Mouse (Mus musculus) hindbrain, embryonic 14.5 days (tissue): ENCODE measurements around the gene Prkd2. TPM values are rescaled to one million over a fixed set of nuclear protein-coding genes. Genes with fewer than 3 reads are reported as not detected.
A peak's percentile ranks its signal among the peaks of the same experiment; 100 is the strongest.

Experiments
- ATAC-seq: fragments of 200-750 bp; cut with Nextera tagmentation; 2 replicates; pipeline ENCODE4 v1.8.0; 2017; ENCODE audit warnings: moderate number of reproducible peaks, mild to moderate bottlenecking, moderate TSS enrichment, moderate library complexity; ENCODE audit not compliant: low FRiP score
- DNase-seq: peaks from one replicate; pipeline ENCODE4 v3.0.0-alpha.2; 2015; ENCODE audit warnings: low spot score
- H3K27ac ChIP-seq: fragments of 300-500 bp; sonication (generic); 2 replicates; pipeline ENCODE4 v1.5.1; 2014; ENCODE audit warnings: mild to moderate bottlenecking, moderate library complexity
- H3K27me3 ChIP-seq: fragments of 300-500 bp; sonication (generic); 2 replicates; pipeline ENCODE4 v1.6.1; 2014; ENCODE audit warnings: mild to moderate bottlenecking, low read length, mixed read lengths; ENCODE audit not compliant: control insufficient read depth, insufficient read depth
- H3K36me3 ChIP-seq: fragments of 300-500 bp; sonication (generic); replicated peaks from 2 replicates; pipeline ENCODE4 v1.6.1; 2014; ENCODE audit not compliant: control insufficient read depth, insufficient read depth
- H3K4me1 ChIP-seq: fragments of 300-500 bp; sonication (generic); replicated peaks from 2 replicates; pipeline ENCODE4 v1.6.1; 2014; ENCODE audit warnings: antibody characterized with exemption, low read length, mixed read lengths; ENCODE audit not compliant: control insufficient read depth, insufficient read depth
- H3K4me2 ChIP-seq: fragments of 300-500 bp; sonication (generic); replicated peaks from 2 replicates; pipeline ENCODE4 v1.6.1; 2014; ENCODE audit warnings: mild to moderate bottlenecking, moderate library complexity
- H3K4me3 ChIP-seq: fragments of 300-500 bp; sonication (generic); replicated peaks from 2 replicates; pipeline ENCODE4 v1.5.1; 2014; ENCODE audit warnings: mild to moderate bottlenecking, low read length
- H3K9ac ChIP-seq: fragments of 300-500 bp; sonication (generic); 2 replicates; pipeline ENCODE4 v1.6.1; 2014
- H3K9me3 ChIP-seq: fragments of 300-500 bp; sonication (generic); 2 replicates; pipeline ENCODE4 v1.6.1; 2016; ENCODE audit warnings: low read length; ENCODE audit not compliant: control insufficient read depth
- WGBS: fragments of 180-500 bp; shearing (Covaris S2); extraction: QIAGEN DNeasy Blood & Tissue Kit; methylation state at CpG from one replicate; pipeline ENCODE4 v1.1.7; 2014; 5-methylcytosine and 5-hydroxymethylcytosine counted together
- polyA plus RNA-seq: library from polyadenylated mRNA; unstranded; fragments of >200 nt; fragmentation: Nextera tagmentation; extraction: Ambion mirVana; gene quantifications from 2 replicates; pipeline ENCODE4 v1.2.1, GENCODE M21; 2014

The Prkd2 gene
- polyA plus RNA-seq, 1 experiment from 2014 or later: 5.6 TPM

DNA sequence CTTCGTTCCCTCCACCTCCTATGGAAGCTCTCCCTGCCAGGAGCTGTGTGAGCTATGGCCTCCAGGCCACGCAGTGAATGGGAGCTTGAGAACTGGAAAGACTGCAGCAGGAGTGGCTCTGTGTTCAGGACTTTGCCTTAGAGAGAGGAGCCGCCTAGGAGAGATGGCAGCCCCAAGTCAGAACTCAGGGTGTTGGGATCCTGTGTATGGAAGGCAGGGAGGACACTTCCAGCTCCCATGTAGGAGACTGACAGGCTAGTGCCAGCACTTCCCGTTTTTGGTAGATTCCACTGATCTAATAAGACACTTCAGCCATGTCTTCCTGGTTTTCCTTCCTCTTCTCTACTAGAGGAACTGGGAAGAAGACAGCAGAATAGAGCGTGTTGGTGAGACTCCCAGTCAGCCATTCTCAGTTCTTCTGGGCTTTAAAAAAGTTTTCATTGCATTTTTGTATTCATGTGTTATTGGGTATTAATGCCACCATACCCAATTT, 22.4 kb upstream of the Prkd2 start:
- ATAC-seq: no peak
- no peak overlapping the region for H3K27ac ChIP-seq
- H3K4me3 ChIP-seq: no peak overlapping the region
- H3K36me3 ChIP-seq: peaks cover 29% of the 10 kb centered on the region
- DNase-seq: no peak
- WGBS: 76% methylated on average over 5 of the region's 5 CpGs
- H3K27me3 ChIP-seq: no peaks in the 10 kb centered on the region
- H3K9ac ChIP-seq: no peak overlapping the region
- peaks cover 45% of the 10 kb centered on the region for H3K4me1 ChIP-seq
- H3K9me3 ChIP-seq: no peaks in the 10 kb centered on the region
- no peak overlapping the region for H3K4me2 ChIP-seq

DNA sequence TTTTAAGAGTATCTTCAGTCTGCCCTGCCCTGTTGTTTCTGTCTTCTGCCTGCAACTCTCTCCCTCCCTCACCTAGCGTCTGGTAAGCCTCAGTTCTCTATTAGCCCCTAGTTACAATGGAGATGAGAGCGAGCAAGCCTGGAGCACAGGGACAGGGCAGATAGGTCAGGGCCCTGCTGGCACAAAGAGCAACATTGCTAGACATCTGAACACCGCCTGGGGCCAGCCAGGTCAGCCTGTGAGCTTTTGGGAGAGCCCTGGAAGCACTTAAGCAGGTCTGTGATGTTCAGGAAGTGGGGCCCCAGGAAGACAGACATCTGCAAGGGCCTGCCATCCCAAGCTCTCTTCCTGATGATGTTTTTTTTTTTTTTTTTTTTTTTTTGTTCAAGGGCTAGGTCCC, 21.6 kb upstream of the Prkd2 start:
- H3K4me1 ChIP-seq: peaks cover 42% of the 10 kb centered on the region
- H3K9me3 ChIP-seq: no peaks in the 10 kb centered on the region
- H3K4me3 ChIP-seq: no peak overlapping the region
- 38% methylated on average over 3 of the region's 3 CpGs for WGBS
- no peaks in the 10 kb centered on the region for H3K27me3 ChIP-seq
- H3K9ac ChIP-seq: no peak overlapping the region
- H3K27ac ChIP-seq: no peak overlapping the region
- peaks cover 37% of the 10 kb centered on the region for H3K36me3 ChIP-seq
- DNase-seq (no peak), ATAC-seq (no peak)
- H3K4me2 ChIP-seq: no peak overlapping the region

DNA sequence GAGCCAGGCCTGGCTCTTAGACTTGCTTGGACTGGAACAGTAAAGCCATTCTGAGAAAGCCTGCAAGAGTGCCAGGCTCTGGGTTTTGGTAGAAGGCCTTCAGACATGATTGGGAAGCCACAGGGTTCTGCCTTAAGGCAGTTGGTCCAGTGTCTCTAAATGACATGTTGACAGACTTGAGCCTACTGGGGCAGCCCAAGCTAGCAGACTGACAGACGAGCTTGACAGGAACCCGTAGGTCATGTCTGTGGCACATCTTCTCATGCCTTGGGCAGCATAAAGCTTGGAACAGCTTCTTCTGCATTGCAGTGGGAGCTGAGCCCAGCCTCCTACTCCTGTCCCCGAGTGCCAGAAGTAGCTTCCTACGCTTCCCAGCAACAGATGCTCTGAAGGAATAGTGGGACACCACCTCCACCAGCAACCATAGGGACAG, 21.0 kb upstream of the Prkd2 start:
- Histone ChIP-seq H3K36me3 (peaks cover 43% of the 10 kb centered on the region), H3K9ac (0 out of 2 replicates have a peak overlapping the region, but pooled peaks have one; percentile 3), H3K4me3 (no peak overlapping the region), H3K27me3 (no peaks in the 10 kb centered on the region), H3K9me3 (no peaks in the 10 kb centered on the region), H3K4me2 (no peak overlapping the region), H3K4me1 (peaks cover 42% of the 10 kb centered on the region), H3K27ac (no peak overlapping the region)
- WGBS: 73% methylated on average over 4 of the region's 4 CpGs
- no peak for DNase-seq
- no peak for ATAC-seq

DNA sequence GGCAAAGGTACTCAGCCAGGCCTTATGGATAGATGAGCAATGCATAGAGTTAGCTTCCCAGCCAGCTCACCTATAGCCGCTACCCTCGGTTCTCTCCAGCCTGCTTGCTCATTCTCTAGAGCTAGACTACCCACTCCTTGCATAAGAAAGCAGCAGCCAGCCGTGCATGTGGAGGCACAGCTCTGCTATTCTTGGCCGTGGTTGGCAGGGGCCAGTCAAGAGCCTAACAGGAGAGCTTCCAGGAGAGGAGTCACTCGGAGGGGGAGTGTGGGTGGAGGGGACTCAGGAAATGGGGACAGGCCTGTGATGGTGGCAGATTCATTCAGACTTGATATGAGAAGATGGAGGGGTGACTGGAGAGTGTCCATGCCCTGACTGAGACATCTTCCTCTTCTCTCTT, 19.0 kb upstream of the Prkd2 start:
- no peaks in the 10 kb centered on the region for H3K9me3 ChIP-seq
- no peak overlapping the region for H3K27ac ChIP-seq
- no peak overlapping the region for H3K9ac ChIP-seq
- no peak overlapping the region for H3K4me3 ChIP-seq
- no peaks in the 10 kb centered on the region for H3K27me3 ChIP-seq
- no peak overlapping the region for H3K4me2 ChIP-seq
- ATAC-seq (no peak), DNase-seq (no peak)
- peaks cover 63% of the 10 kb centered on the region for H3K36me3 ChIP-seq
- H3K4me1 ChIP-seq: peaks cover 26% of the 10 kb centered on the region
- WGBS: 68% methylated on average over 5 of the region's 5 CpGs

DNA sequence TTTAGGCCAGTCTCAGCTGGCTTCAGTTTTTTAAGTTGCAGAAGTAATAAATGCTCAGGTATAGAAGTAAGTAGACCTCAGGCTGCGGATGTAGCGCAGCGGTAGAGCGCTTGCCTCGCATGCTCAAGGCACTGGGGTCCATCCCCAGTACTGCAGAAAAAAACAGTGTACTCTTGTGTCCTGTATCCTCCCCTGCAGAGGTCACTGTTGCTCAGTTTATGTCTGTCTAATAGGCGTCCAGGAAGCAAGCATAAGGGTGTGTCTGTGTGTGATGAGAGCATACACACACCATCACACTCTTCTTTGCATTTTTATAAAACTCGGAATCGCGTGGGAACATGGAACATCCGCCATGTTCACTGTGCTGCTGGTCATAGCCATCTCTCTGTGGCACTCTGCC, 16.9 kb upstream of the Prkd2 start:
- H3K36me3 ChIP-seq: peaks cover 84% of the 10 kb centered on the region
- no peaks in the 10 kb centered on the region for H3K9me3 ChIP-seq
- no peak overlapping the region for H3K27ac ChIP-seq
- ATAC-seq: no peak
- no peak overlapping the region for H3K4me2 ChIP-seq
- no peak overlapping the region for H3K4me3 ChIP-seq
- H3K4me1 ChIP-seq: peaks cover 14% of the 10 kb centered on the region; the same call in 1 of the 2 replicates
- no peaks in the 10 kb centered on the region for H3K27me3 ChIP-seq
- DNase-seq: no peak
- WGBS: 80% methylated on average over 10 of the region's 10 CpGs
- no peak overlapping the region for H3K9ac ChIP-seq

DNA sequence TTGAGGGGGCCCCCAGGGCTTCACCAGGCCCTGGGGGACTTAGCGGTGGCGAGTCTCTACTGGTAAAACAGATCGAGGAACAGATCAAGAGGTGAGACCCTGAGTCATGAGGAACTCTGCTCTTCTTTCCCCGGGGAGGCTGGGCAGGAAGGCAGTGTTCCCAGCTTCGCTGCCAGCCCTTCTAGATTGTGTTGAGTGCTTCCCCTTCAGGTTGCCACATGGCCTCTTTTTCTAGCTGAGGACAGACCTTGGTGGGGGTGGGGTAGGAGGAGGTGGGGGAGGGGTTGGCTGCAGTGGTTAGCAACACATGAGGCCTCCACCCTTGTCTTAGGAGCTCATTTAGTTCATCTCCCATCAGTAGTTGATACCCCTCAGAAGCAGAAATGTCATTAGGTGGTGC, 16.1 kb upstream of the Prkd2 start:
- Histone ChIP-seq H3K4me3 (no peak overlapping the region), H3K4me2 (no peak overlapping the region), H3K9me3 (no peaks in the 10 kb centered on the region), H3K27ac (no peak overlapping the region), H3K4me1 (peaks cover 12% of the 10 kb centered on the region; the same call in 1 of the 2 replicates), H3K9ac (no peak overlapping the region), H3K27me3 (no peaks in the 10 kb centered on the region), H3K36me3 (peaks cover 92% of the 10 kb centered on the region)
- WGBS: 82% methylated on average over 5 of the region's 5 CpGs
- ATAC-seq (no peak), DNase-seq (no peak)

DNA sequence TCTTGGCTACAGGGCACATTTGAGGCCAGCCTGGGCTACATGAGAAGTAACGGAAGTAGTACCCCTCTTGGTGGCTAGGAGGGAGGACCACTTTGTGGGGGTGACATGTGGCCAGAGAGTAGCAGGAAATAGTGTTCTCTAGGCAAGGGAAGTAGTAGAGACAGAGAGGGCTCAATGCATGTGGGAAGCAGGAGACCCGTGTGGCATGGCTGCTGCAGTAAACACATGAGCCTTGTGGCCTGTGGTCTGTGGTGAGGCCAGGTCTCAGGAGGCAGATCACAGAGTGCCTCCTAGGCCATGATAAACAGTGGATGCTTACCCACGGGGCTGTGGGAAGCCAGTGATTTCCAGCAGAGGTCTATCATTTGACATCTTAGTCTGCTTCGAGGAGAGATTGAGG, 15.4 kb upstream of the Prkd2 start:
- no peak for ATAC-seq
- Histone ChIP-seq H3K4me2 (no peak overlapping the region), H3K27me3 (no peaks in the 10 kb centered on the region), H3K27ac (no peak overlapping the region), H3K9ac (no peak overlapping the region), H3K4me1 (0 out of 2 replicates have a peak, but pooled peaks cover 5% of the 10 kb centered on the region), H3K4me3 (no peak overlapping the region), H3K36me3 (peaks cover 99% of the 10 kb centered on the region), H3K9me3 (no peaks in the 10 kb centered on the region)
- 87% methylated on average over 4 of the region's 4 CpGs for WGBS
- DNase-seq: no peak

DNA sequence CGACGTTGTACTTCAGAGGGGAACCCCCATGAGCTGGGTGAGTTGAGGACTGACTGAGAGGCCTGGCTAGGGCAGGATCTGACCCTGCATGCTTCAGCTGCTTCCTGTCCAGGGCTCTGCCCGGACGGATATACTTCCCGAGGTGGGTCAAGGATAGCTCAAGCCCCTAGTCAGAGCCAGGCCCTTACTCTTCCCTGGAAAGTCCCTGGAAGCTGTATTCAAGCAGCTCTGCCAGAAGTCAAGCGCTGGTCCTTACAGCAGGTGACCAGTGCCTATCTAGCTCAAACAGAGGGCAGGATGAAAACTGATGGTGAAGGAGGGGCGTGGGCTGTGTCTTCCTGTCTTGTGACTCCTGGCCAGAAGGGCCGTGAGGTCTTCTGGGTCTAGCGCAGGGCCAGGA, 12.3 kb upstream of the Prkd2 start:
- ATAC-seq (no peak), DNase-seq (no peak)
- Histone ChIP-seq H3K27ac (no peak overlapping the region), H3K27me3 (no peaks in the 10 kb centered on the region), H3K4me2 (no peak overlapping the region), H3K36me3 (peaks cover 99% of the 10 kb centered on the region), H3K4me3 (no peak overlapping the region), H3K9me3 (no peaks in the 10 kb centered on the region), H3K9ac (no peak overlapping the region), H3K4me1 (no peaks in the 10 kb centered on the region)
- 91% methylated on average over 9 of the region's 9 CpGs for WGBS

DNA sequence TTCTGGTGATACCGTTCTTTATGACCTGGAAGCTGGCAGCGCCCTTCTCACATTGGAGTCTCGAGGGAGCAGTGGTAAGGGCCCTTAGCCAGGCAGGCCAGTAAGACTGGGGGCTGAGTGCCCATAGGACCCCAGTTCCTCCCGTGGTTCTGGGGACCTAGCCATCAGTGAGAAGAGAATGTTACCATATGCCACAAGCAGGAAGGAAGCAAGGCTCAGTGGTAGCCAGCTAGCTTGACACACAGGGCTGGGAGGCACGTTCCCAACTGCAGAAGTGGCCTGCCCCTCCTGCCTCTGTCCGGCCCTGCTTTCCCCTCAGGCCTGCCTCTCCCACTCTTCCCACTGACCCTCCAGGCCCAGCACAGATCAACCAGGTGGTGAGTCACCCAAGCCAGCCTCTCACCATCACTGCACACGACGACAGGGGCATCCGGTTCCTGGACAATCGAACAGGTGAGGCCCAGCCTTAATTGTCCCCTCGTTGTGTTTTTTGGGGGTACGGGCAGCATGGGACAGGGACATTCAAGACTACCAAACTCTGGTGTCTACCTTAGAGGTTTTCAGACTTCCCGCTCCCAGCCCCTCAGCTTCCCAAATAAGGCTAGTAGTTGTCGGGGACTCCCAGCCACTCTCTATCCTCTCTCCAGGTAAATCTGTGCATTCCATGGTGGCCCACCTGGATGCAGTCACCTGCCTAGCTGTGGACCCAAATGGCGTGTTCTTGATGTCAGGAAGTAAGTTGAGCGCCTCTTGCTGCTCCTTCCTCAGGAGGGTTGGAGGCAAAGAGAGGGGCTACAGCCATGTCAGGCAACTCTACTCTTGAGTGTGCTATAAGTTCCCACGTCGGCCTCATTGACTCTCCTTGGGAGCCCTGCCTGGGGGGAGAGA, 4.5 kb upstream of the Prkd2 start:
- H3K27ac ChIP-seq: no peak overlapping the region
- 96% methylated on average over 18 of the region's 18 CpGs for WGBS
- no peak overlapping the region for H3K4me2 ChIP-seq
- no peak overlapping the region for H3K4me3 ChIP-seq
- no peaks in the 10 kb centered on the region for H3K9me3 ChIP-seq
- ATAC-seq (no peak), DNase-seq (no peak)
- no peaks in the 10 kb centered on the region for H3K27me3 ChIP-seq
- H3K9ac ChIP-seq: no peak overlapping the region
- peaks cover 6% of the 10 kb centered on the region; the same call in 1 of the 2 replicates for H3K4me1 ChIP-seq
- H3K36me3 ChIP-seq: peaks cover 72% of the 10 kb centered on the region
